Mouse (Mus musculus) hindbrain, embryonic 11.5 days (tissue): ENCODE measurements around the gene Adgrf1. TPM values are rescaled to one million over a fixed set of nuclear protein-coding genes. Genes with fewer than 3 reads are reported as not detected.

Experiments used
- ATAC-seq: fragments of 200-750 bp; cut with Nextera tagmentation; 2 replicates; pipeline ENCODE4 v1.8.0; 2017; ENCODE audit warnings: mild to moderate bottlenecking, moderate TSS enrichment, moderate library complexity; ENCODE audit not compliant: low FRiP score
- DNase-seq: peaks from one replicate; pipeline ENCODE4 v3.0.0-alpha.2; 2015; ENCODE audit warnings: low spot score
- H3K27ac ChIP-seq: fragments of 300-500 bp; sonication (generic); 2 replicates; pipeline ENCODE4 v1.5.1; 2014; ENCODE audit warnings: mild to moderate bottlenecking, low read depth, low read length
- H3K27me3 ChIP-seq: fragments of 300-500 bp; sonication (generic); 2 replicates; pipeline ENCODE4 v1.6.1; 2014; ENCODE audit warnings: mild to moderate bottlenecking, low read length, moderate library complexity, mixed read lengths; ENCODE audit not compliant: control insufficient read depth, insufficient read depth
- H3K36me3 ChIP-seq: fragments of 300-500 bp; sonication (generic); 2 replicates; pipeline ENCODE4 v1.6.1; 2014; ENCODE audit warnings: mild to moderate bottlenecking, low read length, moderate library complexity, mixed read lengths; ENCODE audit not compliant: control insufficient read depth, insufficient read depth
- H3K4me1 ChIP-seq: fragments of 300-500 bp; sonication (generic); replicated peaks from 2 replicates; pipeline ENCODE4 v1.6.1; 2014; ENCODE audit warnings: low read length, mixed read lengths; ENCODE audit not compliant: control insufficient read depth, insufficient read depth
- H3K4me2 ChIP-seq: fragments of 300-500 bp; sonication (generic); replicated peaks from 2 replicates; pipeline ENCODE4 v1.6.1; 2014; ENCODE audit warnings: mild to moderate bottlenecking, low read depth, low read length
- H3K4me3 ChIP-seq: fragments of 300-500 bp; sonication (generic); 2 replicates; pipeline ENCODE4 v1.5.1; 2014; ENCODE audit warnings: low read depth, low read length
- H3K9ac ChIP-seq: fragments of 300-500 bp; sonication (generic); 2 replicates; pipeline ENCODE4 v1.6.1; 2014; ENCODE audit warnings: low read depth, low read length
- H3K9me3 ChIP-seq: fragments of 300-500 bp; sonication (generic); 2 replicates; pipeline ENCODE4 v1.6.1; 2016; ENCODE audit warnings: low read length; ENCODE audit not compliant: control insufficient read depth
- WGBS: fragments of 180-500 bp; shearing (Covaris S2); extraction: QIAGEN DNeasy Blood & Tissue Kit; methylation state at CpG from one replicate; pipeline ENCODE4 v1.1.7; 2014; 5-methylcytosine and 5-hydroxymethylcytosine counted together
- polyA plus RNA-seq: library from polyadenylated mRNA; unstranded; fragments of >200 nt; fragmentation: Nextera tagmentation; extraction: Ambion mirVana; gene quantifications from 2 replicates; pipeline ENCODE4 v1.2.1, GENCODE M21; 2014

Gene Adgrf1
- polyA plus RNA-seq, 1 experiment from 2014 or later = not detected

DNA sequence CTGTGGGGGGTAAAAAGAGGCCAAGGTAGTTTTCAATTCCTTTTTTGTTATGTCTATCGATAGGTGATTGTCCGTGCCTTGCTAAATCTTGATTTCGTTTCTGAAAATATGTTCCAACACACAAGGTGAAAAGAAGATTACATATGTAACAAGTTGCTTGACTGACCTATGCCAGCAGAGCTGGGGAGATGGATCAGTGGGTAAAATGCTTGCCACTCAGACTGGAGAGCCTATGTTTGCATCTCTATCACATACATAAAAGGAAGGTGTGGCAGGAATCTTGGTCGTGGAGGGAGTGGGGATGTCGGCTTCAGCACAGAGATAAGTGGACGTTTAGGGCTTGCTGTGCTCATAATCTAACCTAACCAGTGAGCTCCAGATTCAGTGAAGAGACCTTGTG is 93.8 kb downstream of the Adgrf1 start:
- Histone ChIP-seq H3K4me2 (no peak overlapping the region), H3K27ac (no peak overlapping the region), H3K4me3 (no peak overlapping the region), H3K27me3 (no peaks in the 10 kb centered on the region), H3K4me1 (no peaks in the 10 kb centered on the region), H3K9me3 (no peaks in the 10 kb centered on the region), H3K36me3 (no peaks in the 10 kb centered on the region), H3K9ac (no peak overlapping the region)
- no peak for ATAC-seq
- DNase-seq = no peak
- 63% methylated on average over 6 of the region's 6 CpGs for WGBS

DNA sequence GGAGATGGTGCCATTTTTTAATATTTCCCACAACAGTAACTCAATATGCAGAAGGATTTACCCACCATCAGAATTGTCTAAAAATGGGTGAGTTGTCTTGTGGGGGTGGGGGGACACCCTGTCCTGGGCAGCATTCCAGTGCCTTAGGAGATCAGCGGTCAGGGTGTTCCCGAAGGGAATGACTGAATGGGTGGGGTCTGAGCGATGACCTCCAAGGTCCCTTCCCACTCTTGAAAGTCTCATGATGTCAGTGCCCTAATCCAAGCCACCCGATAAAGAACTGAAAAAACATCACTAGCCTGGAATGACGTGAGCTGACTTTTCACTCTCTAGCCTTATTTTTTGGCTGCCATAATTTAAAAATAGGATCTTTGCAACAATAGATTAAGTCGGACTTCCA is 95.2 kb downstream of the Adgrf1 start:
- ATAC-seq (no peak), DNase-seq (no peak)
- Histone ChIP-seq H3K27ac (no peak overlapping the region), H3K9me3 (no peaks in the 10 kb centered on the region), H3K4me3 (no peak overlapping the region), H3K9ac (no peak overlapping the region), H3K36me3 (no peaks in the 10 kb centered on the region), H3K4me2 (no peak overlapping the region), H3K4me1 (no peaks in the 10 kb centered on the region), H3K27me3 (no peaks in the 10 kb centered on the region)
- WGBS = 86% methylated on average over 6 of the region's 6 CpGs

- 59% methylated on average over 9 of the region's 9 CpGs for WGBS
These were observed 96.4 kb downstream of the Adgrf1 start for GRCm38 (mm10) chr17:43366486-43366885.

GRCm38 (mm10) chr17:43368171-43368576 is 98.0 kb downstream of the Adgrf1 start:
- no peaks in the 10 kb centered on the region for H3K9me3 ChIP-seq
- no peaks in the 10 kb centered on the region for H3K27me3 ChIP-seq
- 64% methylated on average over 5 of the region's 5 CpGs for WGBS
- no peak overlapping the region for H3K9ac ChIP-seq
- no peaks in the 10 kb centered on the region for H3K4me1 ChIP-seq
- no peak overlapping the region for H3K27ac ChIP-seq
- DNase-seq (no peak), ATAC-seq (no peak)
- no peak overlapping the region for H3K4me3 ChIP-seq
- H3K4me2 ChIP-seq = no peak overlapping the region
- no peaks in the 10 kb centered on the region for H3K36me3 ChIP-seq

More at GRCm38 (mm10) chr17:43366486-43366885, 96.4 kb downstream of the Adgrf1 start:
- Histone ChIP-seq H3K4me1 (no peaks in the 10 kb centered on the region), H3K36me3 (no peaks in the 10 kb centered on the region), H3K27me3 (no peaks in the 10 kb centered on the region), H3K9me3 (no peaks in the 10 kb centered on the region), H3K4me3 (no peak overlapping the region), H3K27ac (no peak overlapping the region), H3K4me2 (no peak overlapping the region), H3K9ac (no peak overlapping the region)
- DNase-seq = no peak
- ATAC-seq = no peak

DNA sequence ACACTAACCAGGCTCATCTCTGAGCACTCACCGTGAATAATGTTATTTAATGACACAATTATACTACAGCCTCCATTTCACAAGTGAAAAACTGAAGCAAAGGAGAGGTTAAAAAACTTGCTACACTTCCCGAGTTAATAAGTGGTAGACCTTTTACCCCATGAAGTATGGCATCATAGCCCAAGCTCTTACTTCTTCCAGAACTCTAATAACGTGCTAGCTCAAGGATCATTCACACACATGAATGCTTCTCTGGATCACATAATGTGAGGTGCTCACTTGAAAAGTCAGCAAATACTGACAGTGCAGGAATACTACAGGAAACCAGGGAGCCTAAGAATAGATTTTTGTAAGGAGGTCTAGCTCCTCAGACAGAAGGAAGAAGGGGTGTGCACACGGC is 102.5 kb downstream of the Adgrf1 start:
- Histone ChIP-seq H3K36me3 (no peaks in the 10 kb centered on the region), H3K4me3 (no peak overlapping the region), H3K4me2 (no peak overlapping the region), H3K27me3 (no peaks in the 10 kb centered on the region), H3K4me1 (no peaks in the 10 kb centered on the region), H3K27ac (no peak overlapping the region), H3K9me3 (no peaks in the 10 kb centered on the region), H3K9ac (no peak overlapping the region)
- 83% methylated on average over 4 of the region's 4 CpGs for WGBS
- DNase-seq (no peak), ATAC-seq (no peak)

DNA sequence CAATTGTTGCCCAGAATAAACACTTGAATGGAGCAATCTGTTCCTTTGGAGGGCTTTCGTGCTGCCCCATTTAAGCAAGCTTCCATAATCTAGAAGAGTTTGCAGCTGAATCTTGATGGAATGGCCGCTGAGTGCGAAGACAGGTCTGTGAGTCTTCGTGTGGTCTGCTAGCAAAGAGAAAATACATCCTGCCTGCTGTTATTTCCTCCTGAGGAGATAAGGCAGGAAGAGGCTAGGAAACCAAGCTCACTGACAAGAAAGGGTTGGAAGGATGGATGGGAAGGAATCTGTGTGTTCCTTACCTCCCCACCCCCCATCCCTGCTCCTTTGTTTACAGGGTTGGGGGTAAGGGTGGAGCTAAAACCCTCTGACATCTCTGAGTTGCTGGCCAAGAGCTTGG is 103.9 kb downstream of the Adgrf1 start:
- no peaks in the 10 kb centered on the region for H3K4me1 ChIP-seq
- no peak overlapping the region for H3K4me2 ChIP-seq
- ATAC-seq (no peak), DNase-seq (no peak)
- H3K36me3 ChIP-seq = no peaks in the 10 kb centered on the region
- H3K27ac ChIP-seq = no peak overlapping the region
- no peaks in the 10 kb centered on the region for H3K27me3 ChIP-seq
- no peaks in the 10 kb centered on the region for H3K9me3 ChIP-seq
- 63% methylated on average over 4 of the region's 4 CpGs for WGBS
- H3K9ac ChIP-seq = no peak overlapping the region
- H3K4me3 ChIP-seq = no peak overlapping the region

Other genes starting within 250 kb of the Adgrf1 start
- gene Adgrf5, start 90.1 kb downstream of the Adgrf1 start, polyA plus RNA-seq = 6.8 and 9.4 TPM in 2 replicates
- gene Mep1a, start 232.5 kb downstream of the Adgrf1 start, polyA plus RNA-seq = not detected in 2 replicates